Mouse (Mus musculus) heart, embryonic 16.5 days (tissue): ENCODE measurements at regions not wholly inside any gene's neighbourhood (a gene's known extent, or its start where the extent isn't known, plus 50 kb on each side); places are given as distances from the start of the nearest gene placed in this dataset.

Experiments
- ATAC-seq: fragments of 200-750 bp; cut with Nextera tagmentation; replicated peaks from 2 replicates; pipeline ENCODE4 v1.8.0; 2017; ENCODE audit warnings: moderate number of reproducible peaks; ENCODE audit not compliant: insufficient read depth, low FRiP score; ENCODE audit errors: extremely low read depth
- H3K27ac ChIP-seq: fragments of 300-500 bp; sonication (generic); 2 replicates; pipeline ENCODE4 v1.5.1; 2014; ENCODE audit warnings: mild to moderate bottlenecking, low read length, control low read depth, moderate library complexity
- H3K27me3 ChIP-seq: fragments of 300-500 bp; sonication (generic); 2 replicates; pipeline ENCODE4 v1.6.1; 2014; ENCODE audit warnings: low read length, mixed read lengths; ENCODE audit not compliant: control insufficient read depth, insufficient read depth
- H3K36me3 ChIP-seq: fragments of 300-500 bp; sonication (generic); 2 replicates; pipeline ENCODE4 v1.6.1; 2014; ENCODE audit not compliant: control insufficient read depth, insufficient read depth
- H3K4me1 ChIP-seq: fragments of 300-500 bp; sonication (generic); 2 replicates; pipeline ENCODE4 v1.6.1; 2014; ENCODE audit warnings: low read length, mixed read lengths; ENCODE audit not compliant: control insufficient read depth, insufficient read depth
- H3K4me2 ChIP-seq: fragments of 300-500 bp; sonication (generic); 2 replicates; pipeline ENCODE4 v1.6.1; 2014; ENCODE audit warnings: low read depth, mild to moderate bottlenecking, control low read depth, low read length
- H3K4me3 ChIP-seq: fragments of 300-500 bp; sonication (generic); 2 replicates; pipeline ENCODE4 v1.5.1; 2014; ENCODE audit warnings: mild to moderate bottlenecking, control low read depth, low read length
- H3K9ac ChIP-seq: fragments of 300-500 bp; sonication (generic); 2 replicates; pipeline ENCODE4 v1.6.1; 2014; ENCODE audit warnings: low read length, control low read depth
- H3K9me3 ChIP-seq: fragments of 300-500 bp; sonication (generic); replicated peaks from 2 replicates; pipeline ENCODE4 v1.6.1; 2016; ENCODE audit warnings: low read length; ENCODE audit not compliant: control insufficient read depth
- WGBS: fragments of 180-500 bp; shearing (Covaris S2); extraction: QIAGEN DNeasy Blood & Tissue Kit; methylation state at CpG from one replicate; pipeline ENCODE4 v1.1.7; 2014; 5-methylcytosine and 5-hydroxymethylcytosine counted together

DNA sequence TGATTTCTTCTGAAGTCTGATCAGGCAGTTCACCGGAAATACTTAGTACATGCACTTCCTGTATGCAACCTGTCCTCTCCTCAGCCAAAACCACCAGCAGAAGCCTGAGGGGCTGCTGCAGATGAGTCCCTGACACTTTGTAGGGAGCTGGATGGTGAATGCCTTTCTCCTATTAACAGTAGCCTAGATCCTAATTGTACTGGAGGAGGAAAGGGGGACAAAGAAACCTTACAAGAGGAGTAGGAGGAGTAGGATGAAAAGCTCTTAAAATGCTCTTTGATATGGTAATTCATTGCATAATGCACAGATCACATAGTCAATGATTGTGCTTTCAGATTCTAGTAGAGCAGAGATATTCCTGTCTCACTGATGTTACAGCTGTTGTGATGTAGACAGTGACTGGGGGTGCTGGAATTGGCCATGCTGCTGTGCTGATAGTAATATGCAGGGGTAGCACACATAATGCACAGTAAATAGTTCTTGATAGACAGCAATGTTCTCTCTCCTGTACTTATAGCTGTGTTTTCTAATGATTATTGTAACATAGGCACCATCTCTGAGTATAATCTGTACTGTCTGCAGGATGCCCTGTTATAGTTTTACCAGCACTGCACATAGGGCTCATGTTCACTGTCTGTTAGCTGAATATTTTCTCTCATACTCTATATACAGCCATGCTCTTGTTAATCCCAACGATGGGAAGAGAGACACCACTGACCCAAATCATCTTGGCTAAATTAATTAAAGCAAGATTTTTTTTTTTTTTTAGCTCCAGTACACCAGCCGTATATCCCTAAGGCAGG is 874.4 kb downstream of the Car8 start:
- no peaks in the 10 kb centered on the region for H3K4me1 ChIP-seq
- no peak overlapping the region for H3K4me3 ChIP-seq
- no peak overlapping the region for H3K4me2 ChIP-seq
- no peak overlapping the region for H3K9ac ChIP-seq
- no peaks in the 10 kb centered on the region for H3K27me3 ChIP-seq
- H3K36me3 ChIP-seq: no peaks in the 10 kb centered on the region
- 78% methylated on average over 3 of the region's 3 CpGs for WGBS
- no peak for ATAC-seq
- H3K9me3 ChIP-seq: no peaks in the 10 kb centered on the region
- no peak overlapping the region for H3K27ac ChIP-seq

- no peak for ATAC-seq
- 92% methylated on average over 2 of the region's 2 CpGs for WGBS
- no peak overlapping the region for H3K4me2 ChIP-seq
- no peaks in the 10 kb centered on the region for H3K27me3 ChIP-seq
- no peak overlapping the region for H3K9ac ChIP-seq
- no peaks in the 10 kb centered on the region for H3K4me1 ChIP-seq
- H3K27ac ChIP-seq: no peak overlapping the region
- no peak overlapping the region for H3K4me3 ChIP-seq
- H3K9me3 ChIP-seq: no peaks in the 10 kb centered on the region
- no peaks in the 10 kb centered on the region for H3K36me3 ChIP-seq
These were observed 875.3 kb downstream of the Car8 start for GRCm38 (mm10) chr4:7363508-7363907.

DNA sequence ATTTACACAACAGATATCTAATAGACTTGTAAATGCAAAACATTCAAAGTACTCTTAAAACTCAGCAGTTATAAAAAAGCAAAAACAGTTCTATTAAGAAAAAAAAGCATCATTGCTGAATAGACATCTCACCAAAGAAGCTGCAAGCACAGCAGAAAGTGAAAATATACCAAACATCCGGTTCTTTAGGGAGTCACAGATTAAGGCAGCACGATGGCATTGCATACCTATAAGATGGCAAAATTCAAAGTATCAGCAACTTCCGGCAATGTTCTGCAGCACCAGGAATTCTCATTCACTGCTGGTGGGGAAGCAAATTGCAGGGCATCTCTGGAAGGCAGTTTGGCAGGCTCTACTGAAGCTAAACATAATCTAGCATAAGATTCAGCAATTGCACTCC is 882.6 kb downstream of the Car8 start:
- Histone ChIP-seq H3K27me3 (no peaks in the 10 kb centered on the region), H3K36me3 (no peaks in the 10 kb centered on the region), H3K4me2 (no peak overlapping the region), H3K9me3 (no peaks in the 10 kb centered on the region), H3K27ac (no peak overlapping the region), H3K4me3 (no peak overlapping the region), H3K9ac (no peak overlapping the region), H3K4me1 (no peaks in the 10 kb centered on the region)
- WGBS: 88% methylated on average over 3 of the region's 3 CpGs
- no peak for ATAC-seq

DNA sequence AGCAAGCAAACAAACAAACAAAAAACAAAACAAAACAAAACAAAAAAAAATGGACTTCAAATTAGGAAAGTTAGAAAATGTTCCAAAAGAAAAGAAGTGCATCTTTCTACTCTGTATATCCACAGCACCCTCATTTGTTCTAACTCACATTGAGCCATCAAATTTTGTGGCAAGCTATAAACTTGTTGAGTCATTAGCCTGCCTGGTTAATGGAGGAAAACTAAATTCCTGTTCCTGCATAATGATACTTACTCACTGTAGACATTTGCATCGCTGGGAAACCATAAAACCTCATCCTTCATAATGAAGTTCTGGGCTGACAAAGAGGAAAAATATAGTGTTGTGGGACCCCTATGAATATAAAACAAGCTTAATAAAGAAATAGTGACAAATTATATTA is 891.5 kb downstream of the Car8 start:
- Histone ChIP-seq H3K9me3 (0 out of 2 replicates have a peak, but pooled peaks cover 2% of the 10 kb centered on the region), H3K4me3 (no peak overlapping the region), H3K27me3 (no peaks in the 10 kb centered on the region), H3K9ac (no peak overlapping the region), H3K4me2 (no peak overlapping the region), H3K4me1 (no peaks in the 10 kb centered on the region), H3K36me3 (no peaks in the 10 kb centered on the region), H3K27ac (no peak overlapping the region)
- no peak for ATAC-seq
- WGBS: 66% methylated on average over 1 of the region's 1 CpGs

DNA sequence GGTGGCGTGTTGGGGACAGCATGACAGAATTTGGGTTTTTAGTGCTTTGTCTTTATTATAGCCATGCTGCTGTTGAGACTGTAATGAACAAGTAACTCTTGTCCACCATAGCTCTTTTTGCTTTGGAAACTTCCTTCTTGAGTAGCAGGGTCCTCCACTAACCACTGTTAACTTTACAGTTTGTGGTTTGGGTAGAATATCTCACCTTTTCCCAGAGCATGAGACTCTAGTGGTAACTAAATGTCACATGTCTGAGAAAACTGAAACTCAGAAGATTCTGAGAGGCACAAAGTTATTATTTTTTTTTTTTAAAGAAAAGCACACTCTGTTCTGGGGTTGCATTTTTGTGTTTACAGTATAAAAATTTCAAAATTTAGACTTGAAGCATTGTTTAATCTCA is 897.7 kb downstream of the Car8 start:
- no peak for ATAC-seq
- no peak overlapping the region for H3K4me2 ChIP-seq
- H3K36me3 ChIP-seq: no peaks in the 10 kb centered on the region
- no peaks in the 10 kb centered on the region for H3K27me3 ChIP-seq
- H3K4me1 ChIP-seq: no peaks in the 10 kb centered on the region
- no peak overlapping the region for H3K27ac ChIP-seq
- H3K9ac ChIP-seq: no peak overlapping the region
- H3K9me3 ChIP-seq: 0 out of 2 replicates have a peak, but pooled peaks cover 2% of the 10 kb centered on the region
- H3K4me3 ChIP-seq: no peak overlapping the region
- 92% methylated on average over 1 of the region's 1 CpGs for WGBS

GRCm38 (mm10) chr4:7314261-7314660 is 924.6 kb downstream of the Car8 start:
- H3K9me3 ChIP-seq: no peaks in the 10 kb centered on the region
- H3K4me2 ChIP-seq: no peak overlapping the region
- H3K36me3 ChIP-seq: no peaks in the 10 kb centered on the region
- H3K4me1 ChIP-seq: no peaks in the 10 kb centered on the region
- ATAC-seq: no peak
- H3K9ac ChIP-seq: no peak overlapping the region
- WGBS: 39% methylated on average over 4 of the region's 4 CpGs
- H3K27ac ChIP-seq: no peak overlapping the region
- no peak overlapping the region for H3K4me3 ChIP-seq
- no peaks in the 10 kb centered on the region for H3K27me3 ChIP-seq

- H3K27ac ChIP-seq: no peak overlapping the region
- H3K9ac ChIP-seq: no peak overlapping the region
- H3K4me2 ChIP-seq: no peak overlapping the region
- H3K36me3 ChIP-seq: no peaks in the 10 kb centered on the region
- ATAC-seq: no peak
- no peaks in the 10 kb centered on the region for H3K4me1 ChIP-seq
- no peaks in the 10 kb centered on the region for H3K9me3 ChIP-seq
- 67% methylated on average over 2 of the region's 2 CpGs for WGBS
- no peaks in the 10 kb centered on the region for H3K27me3 ChIP-seq
- H3K4me3 ChIP-seq: no peak overlapping the region
These were observed 925.6 kb downstream of the Car8 start for GRCm38 (mm10) chr4:7313219-7313618.

DNA sequence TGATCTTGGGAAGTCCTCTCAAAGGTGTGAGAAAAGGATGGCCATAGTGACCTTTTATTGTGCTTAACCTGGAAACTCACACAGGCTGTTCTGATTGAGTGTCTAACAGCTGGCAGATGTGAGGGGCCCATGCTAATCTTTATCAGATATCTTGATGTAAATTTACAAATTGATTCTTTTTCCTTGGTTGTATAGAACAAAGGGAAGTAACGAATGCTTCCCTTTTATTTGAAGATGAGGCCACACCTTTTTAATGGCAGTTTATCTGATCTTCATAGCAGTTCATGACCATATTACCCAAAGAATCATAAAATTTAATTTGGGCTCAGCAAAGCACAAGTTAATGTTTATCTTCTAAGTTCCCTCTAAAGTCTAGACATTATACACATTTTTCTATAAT is 926.7 kb downstream of the Car8 start:
- H3K9ac ChIP-seq: no peak overlapping the region
- no peaks in the 10 kb centered on the region for H3K27me3 ChIP-seq
- no peak overlapping the region for H3K4me2 ChIP-seq
- H3K27ac ChIP-seq: no peak overlapping the region
- ATAC-seq: no peak
- no peaks in the 10 kb centered on the region for H3K4me1 ChIP-seq
- no peaks in the 10 kb centered on the region for H3K9me3 ChIP-seq
- no peak overlapping the region for H3K4me3 ChIP-seq
- H3K36me3 ChIP-seq: no peaks in the 10 kb centered on the region
- WGBS: 69% methylated on average over 1 of the region's 1 CpGs

DNA sequence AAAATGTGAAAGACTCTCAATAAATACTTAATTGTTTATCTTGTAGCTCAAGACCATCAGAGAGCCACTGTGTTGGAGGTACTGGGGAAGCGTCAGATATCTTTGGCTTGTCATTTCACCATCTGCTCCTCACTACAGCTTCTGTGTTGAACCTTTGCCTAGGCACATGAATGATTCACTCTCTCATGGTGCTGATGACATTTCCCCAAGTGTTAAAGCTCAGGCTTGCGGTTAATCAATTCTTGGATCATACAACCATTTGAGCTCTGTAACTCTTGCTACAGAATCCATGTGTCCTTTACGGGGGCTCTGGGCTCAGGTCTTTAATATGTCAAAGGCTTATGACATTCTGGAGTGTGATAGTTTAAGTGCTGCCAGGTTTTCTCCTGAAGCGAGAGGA is 969.8 kb downstream of the Car8 start:
- no peaks in the 10 kb centered on the region for H3K9me3 ChIP-seq
- no peak overlapping the region for H3K4me2 ChIP-seq
- no peak overlapping the region for H3K9ac ChIP-seq
- no peak overlapping the region for H3K4me3 ChIP-seq
- no peaks in the 10 kb centered on the region for H3K36me3 ChIP-seq
- H3K4me1 ChIP-seq: no peaks in the 10 kb centered on the region
- H3K27ac ChIP-seq: no peak overlapping the region
- WGBS: 74% methylated on average over 4 of the region's 4 CpGs
- ATAC-seq: no peak
- no peaks in the 10 kb centered on the region for H3K27me3 ChIP-seq
